Mouse (Mus musculus) kidney, embryonic 15.5 days (tissue): ENCODE results near the gene Man1a. TPM values are rescaled to one million over a fixed set of nuclear protein-coding genes. Genes with fewer than 3 reads are reported as not detected.

Experiments used
- ATAC-seq: fragments of 200-750 bp; cut with Nextera tagmentation; replicated peaks from 2 replicates; pipeline ENCODE4 v1.8.0; 2017; ENCODE audit warnings: moderate TSS enrichment; ENCODE audit not compliant: low FRiP score
- H3K27ac ChIP-seq: fragments of 300-500 bp; sonication (generic); 2 replicates; pipeline ENCODE4 v1.5.1; 2015; ENCODE audit warnings: mild to moderate bottlenecking, inconsistent platforms
- H3K27me3 ChIP-seq: fragments of 300-500 bp; sonication (generic); 2 replicates; pipeline ENCODE4 v1.6.1; 2015; ENCODE audit warnings: inconsistent platforms
- H3K36me3 ChIP-seq: fragments of 300-500 bp; sonication (generic); 2 replicates; pipeline ENCODE4 v1.6.1; 2015; ENCODE audit warnings: inconsistent platforms
- H3K4me1 ChIP-seq: fragments of 300-500 bp; sonication (generic); 2 replicates; pipeline ENCODE4 v1.6.1; 2015; ENCODE audit warnings: inconsistent platforms
- H3K4me2 ChIP-seq: fragments of 300-500 bp; sonication (generic); 2 replicates; pipeline ENCODE4 v1.6.1; 2015; ENCODE audit warnings: moderate library complexity, mild to moderate bottlenecking, inconsistent platforms
- H3K4me3 ChIP-seq: fragments of 300-500 bp; sonication (generic); replicated peaks from 2 replicates; pipeline ENCODE4 v1.5.1; 2015; ENCODE audit warnings: mild to moderate bottlenecking, inconsistent platforms
- H3K9ac ChIP-seq: fragments of 300-500 bp; sonication (generic); 2 replicates; pipeline ENCODE4 v1.6.1; 2015; ENCODE audit warnings: mild to moderate bottlenecking, inconsistent platforms
- H3K9me3 ChIP-seq: fragments of 300-500 bp; sonication (generic); replicated peaks from 2 replicates; pipeline ENCODE4 v1.6.1; 2016; ENCODE audit warnings: inconsistent platforms
- WGBS: fragments of 180-500 bp; shearing (Covaris S2); methylation state at CpG from one replicate; pipeline ENCODE4 v1.1.7; 2015; ENCODE audit warnings: mixed read lengths; 5-methylcytosine and 5-hydroxymethylcytosine counted together
- polyA plus RNA-seq: library from polyadenylated mRNA; unstranded; fragments of >200 nt; fragmentation: Nextera tagmentation; extraction: Ambion mirVana; gene quantifications from 2 replicates; pipeline ENCODE4 v1.2.1, GENCODE M21; 2015

Man1a gene
- polyA plus RNA-seq, 1 experiment from 2014 or later = 8.4 TPM

DNA sequence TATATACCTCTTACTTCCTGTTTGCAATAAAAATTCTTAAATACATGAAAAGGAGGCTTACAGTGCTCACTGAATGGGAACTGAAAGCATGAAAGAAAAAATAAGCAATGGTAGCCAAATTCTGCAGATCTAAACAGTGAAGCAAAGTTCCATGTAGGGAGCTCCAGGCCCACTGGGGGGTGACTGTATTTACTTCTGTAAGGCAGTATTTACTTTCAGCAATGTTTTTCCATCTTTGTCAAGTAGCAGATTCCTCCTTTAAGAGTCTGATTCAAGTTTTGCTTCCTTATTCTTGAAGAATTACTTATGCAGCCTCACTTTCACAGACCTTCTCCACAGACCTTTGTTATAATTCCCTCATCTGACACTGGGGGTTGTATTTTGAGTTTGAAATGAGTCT is 195.1 kb downstream of the Man1a start:
- H3K36me3 ChIP-seq = no peaks in the 10 kb centered on the region
- H3K9me3 ChIP-seq = no peaks in the 10 kb centered on the region
- H3K4me3 ChIP-seq = no peak overlapping the region
- no peak overlapping the region for H3K27ac ChIP-seq
- no peak for ATAC-seq
- H3K9ac ChIP-seq = no peak overlapping the region
- no peaks in the 10 kb centered on the region for H3K4me1 ChIP-seq
- no peaks in the 10 kb centered on the region for H3K27me3 ChIP-seq
- no peak overlapping the region for H3K4me2 ChIP-seq

DNA sequence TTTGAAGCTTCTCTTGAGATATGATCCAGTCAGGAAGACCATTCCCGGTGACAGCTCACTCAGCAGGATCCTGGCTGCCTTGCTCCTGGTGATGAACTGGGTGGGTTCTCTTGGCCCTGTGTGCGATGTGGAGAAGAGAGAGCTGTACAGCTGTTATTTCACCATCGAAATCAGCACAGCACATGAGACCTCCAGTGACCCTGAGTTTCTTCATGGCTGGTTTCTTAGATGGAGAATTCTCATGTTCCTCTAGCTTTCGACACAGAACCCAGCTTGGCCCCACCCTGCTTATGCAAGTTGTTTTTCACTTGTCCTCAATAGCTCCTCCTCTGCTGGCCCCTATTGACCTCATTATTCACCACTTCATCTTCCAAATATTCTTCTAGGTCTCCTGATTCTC is 200.5 kb downstream of the Man1a start:
- no peak overlapping the region for H3K27ac ChIP-seq
- H3K4me2 ChIP-seq = no peak overlapping the region
- no peak overlapping the region for H3K9ac ChIP-seq
- no peaks in the 10 kb centered on the region for H3K9me3 ChIP-seq
- H3K4me3 ChIP-seq = no peak overlapping the region
- ATAC-seq = no peak
- no peaks in the 10 kb centered on the region for H3K27me3 ChIP-seq
- H3K4me1 ChIP-seq = no peaks in the 10 kb centered on the region
- WGBS = 91% methylated on average over 4 of the region's 4 CpGs
- H3K36me3 ChIP-seq = no peaks in the 10 kb centered on the region

DNA sequence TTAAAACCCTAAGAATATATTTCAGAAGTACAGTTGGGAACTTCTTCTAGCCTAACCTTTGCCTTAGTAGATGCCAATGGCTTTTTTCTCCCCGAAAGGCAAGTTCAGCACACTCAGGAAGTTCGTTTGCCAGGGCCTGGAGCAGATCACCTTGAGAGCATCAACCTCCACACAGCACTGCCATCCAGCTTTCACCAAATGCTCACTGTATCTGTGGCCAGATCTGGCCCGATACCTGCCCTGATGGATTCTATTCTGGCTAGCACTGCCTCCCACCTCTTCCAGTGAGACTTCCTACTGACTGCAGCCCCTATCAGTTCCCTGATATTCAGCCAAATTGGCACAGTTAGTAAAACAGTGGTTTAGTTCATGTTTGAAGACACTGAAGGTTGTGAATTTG is 202.2 kb downstream of the Man1a start:
- H3K4me1 ChIP-seq = no peaks in the 10 kb centered on the region
- 81% methylated on average over 3 of the region's 3 CpGs for WGBS

GRCm38 (mm10) chr10:53863486-53864357 is 212.7 kb downstream of the Man1a start:
- Histone ChIP-seq H3K9ac (no peak overlapping the region), H3K27ac (no peak overlapping the region), H3K36me3 (no peaks in the 10 kb centered on the region), H3K27me3 (no peaks in the 10 kb centered on the region), H3K4me3 (no peak overlapping the region), H3K4me1 (no peaks in the 10 kb centered on the region), H3K4me2 (no peak overlapping the region), H3K9me3 (no peaks in the 10 kb centered on the region)
- ATAC-seq = peak; percentile 83
- 50% methylated on average over 7 of the region's 7 CpGs for WGBS

More for the DNA sequence above, 202.2 kb downstream of the Man1a start:
- H3K9ac ChIP-seq = no peak overlapping the region
- H3K27ac ChIP-seq = no peak overlapping the region
- H3K4me2 ChIP-seq = no peak overlapping the region
- H3K4me3 ChIP-seq = no peak overlapping the region
- no peaks in the 10 kb centered on the region for H3K9me3 ChIP-seq
- ATAC-seq = no peak
- no peaks in the 10 kb centered on the region for H3K36me3 ChIP-seq
- H3K27me3 ChIP-seq = no peaks in the 10 kb centered on the region

GRCm38 (mm10) chr10:53859879-53860278 is 216.5 kb downstream of the Man1a start:
- Histone ChIP-seq H3K4me3 (no peak overlapping the region), H3K27ac (no peak overlapping the region), H3K4me1 (no peaks in the 10 kb centered on the region), H3K36me3 (no peaks in the 10 kb centered on the region), H3K9me3 (no peaks in the 10 kb centered on the region), H3K9ac (no peak overlapping the region), H3K4me2 (no peak overlapping the region), H3K27me3 (no peaks in the 10 kb centered on the region)
- WGBS = 80% methylated on average over 1 of the region's 1 CpGs
- no peak for ATAC-seq

GRCm38 (mm10) chr10:53859224-53859623 is 217.2 kb downstream of the Man1a start:
- H3K9me3 ChIP-seq = no peaks in the 10 kb centered on the region
- no peak overlapping the region for H3K4me2 ChIP-seq
- H3K9ac ChIP-seq = no peak overlapping the region
- no peak for ATAC-seq
- H3K27ac ChIP-seq = no peak overlapping the region
- H3K27me3 ChIP-seq = no peaks in the 10 kb centered on the region
- no peaks in the 10 kb centered on the region for H3K36me3 ChIP-seq
- no peaks in the 10 kb centered on the region for H3K4me1 ChIP-seq
- no peak overlapping the region for H3K4me3 ChIP-seq
- WGBS = 88% methylated on average over 3 of the region's 3 CpGs
